Mouse (Mus musculus): Measurements from ENCODE around the gene Trpm4. TPM values are rescaled to one million over a fixed set of nuclear protein-coding genes. Genes with fewer than 3 reads are reported as not detected.

Trpm4 gene
- polyA plus RNA-seq, 1 experiment from 2014 or later, result 12.0 TPM

DNA sequence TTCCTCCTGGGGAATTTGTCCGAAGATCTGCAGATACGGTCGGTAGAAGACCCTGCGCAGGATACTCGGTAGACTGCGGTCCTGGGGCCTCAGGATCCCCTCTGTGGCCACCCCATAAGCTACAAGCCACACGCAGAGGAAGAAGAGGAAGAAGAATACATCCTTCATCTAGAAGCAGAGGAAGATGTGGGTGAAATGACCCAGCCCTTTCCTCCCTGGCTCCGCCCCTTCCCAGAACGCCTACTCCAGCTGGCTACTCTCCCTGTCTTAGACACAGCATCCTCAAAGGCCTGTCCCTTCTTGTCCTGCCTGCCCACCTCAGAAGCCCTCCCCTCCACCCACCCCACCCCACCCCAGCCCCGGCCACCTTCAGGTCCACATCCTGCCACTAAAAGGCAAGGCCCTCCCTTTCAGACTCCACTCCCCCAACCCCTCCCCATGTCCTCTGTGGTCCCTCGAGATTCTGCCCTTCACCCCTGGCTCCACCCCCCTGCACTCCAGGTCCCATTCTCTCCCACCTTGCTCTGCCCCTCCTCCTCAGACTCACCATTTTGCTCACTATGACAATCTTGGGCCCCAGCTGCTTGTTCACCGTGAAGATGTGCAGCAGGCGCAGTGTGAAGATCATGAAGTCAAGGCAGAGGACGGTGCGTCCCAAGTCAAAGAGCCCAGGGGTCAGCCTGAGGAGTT is 24.9 kb downstream of the Trpm4 start:
- Histone ChIP-seq H3K4me2 (no peak overlapping the region), H3K27ac (replicated peaks) (no peak overlapping the region), H3K36me3 (no peaks in the 10 kb centered on the region)

GRCm38 (mm10) chr7:45305275-45305674 is 28.3 kb downstream of the Trpm4 start:
- Histone ChIP-seq H3K4me3 (replicated peaks) (peak overlapping the region; percentile 25), H3K36me3 (no peaks in the 10 kb centered on the region), H3K9me3 (replicated peaks) (no peaks in the 10 kb centered on the region), H3K27ac (replicated peaks) (no peak overlapping the region), H3K9ac (replicated peaks) (0 out of 2 replicates have a peak overlapping the region, but pooled peaks have one; percentile 10), H3K27me3 (replicated peaks) (no peaks in the 10 kb centered on the region), H3K4me2 (peak overlapping the region; percentile 53), H3K4me1 (peaks cover 29% of the 10 kb centered on the region)
- ATAC-seq (ENCODE audit: low FRiP score), result peak; percentile 43; the same call in 1 of the 2 replicates
- WGBS, result 3% methylated on average over 17 of the region's 17 CpGs

More for the DNA sequence above, 24.9 kb downstream of the Trpm4 start:
- Histone ChIP-seq H3K27me3 (replicated peaks) (no peaks in the 10 kb centered on the region), H3K9me3 (replicated peaks) (no peaks in the 10 kb centered on the region), H3K9ac (replicated peaks) (0 out of 2 replicates have a peak overlapping the region, but pooled peaks have one; percentile 17), H3K4me1 (peaks cover 29% of the 10 kb centered on the region), H3K4me3 (replicated peaks) (no peak overlapping the region)
- no peak for ATAC-seq (ENCODE audit: low FRiP score)
- 73% methylated on average over 15 of the region's 15 CpGs for WGBS

- 18% methylated on average over 10 of the region's 13 CpGs for WGBS
- no peak overlapping the region for H3K27ac ChIP-seq (replicated peaks)
- H3K36me3 ChIP-seq, result no peaks in the 10 kb centered on the region
- H3K4me2 ChIP-seq, result peak overlapping the region; percentile 53
- 0 out of 2 replicates have a peak overlapping the region, but pooled peaks have one; percentile 10 for H3K9ac ChIP-seq (replicated peaks)
- no peaks in the 10 kb centered on the region for H3K27me3 ChIP-seq (replicated peaks)
- no peaks in the 10 kb centered on the region for H3K9me3 ChIP-seq (replicated peaks)
- H3K4me3 ChIP-seq (replicated peaks), result peak overlapping the region; percentile 25
- peaks cover 33% of the 10 kb centered on the region for H3K4me1 ChIP-seq
- ATAC-seq (ENCODE audit: low FRiP score), result 0 out of 2 replicates have a peak, but pooled peaks have one; percentile 19
Measured at GRCm38 (mm10) chr7:45304869-45305268, 28.7 kb downstream of the Trpm4 start.

GRCm38 (mm10) chr7:45302626-45303025 is 31.0 kb downstream of the Trpm4 start:
- no peak for ATAC-seq (ENCODE audit: low FRiP score)
- Histone ChIP-seq H3K9me3 (replicated peaks) (no peaks in the 10 kb centered on the region), H3K4me1 (peaks cover 30% of the 10 kb centered on the region), H3K4me2 (no peak overlapping the region), H3K36me3 (no peaks in the 10 kb centered on the region), H3K4me3 (replicated peaks) (no peak overlapping the region), H3K27me3 (replicated peaks) (0 out of 2 replicates have a peak, but pooled peaks cover 4% of the 10 kb centered on the region), H3K27ac (replicated peaks) (no peak overlapping the region), H3K9ac (replicated peaks) (no peak overlapping the region)
- WGBS, result 57% methylated on average over 8 of the region's 8 CpGs

GRCm38 (mm10) chr7:45300270-45300669 is 33.3 kb downstream of the Trpm4 start:
- peak overlapping the region; percentile 44 for H3K4me2 ChIP-seq

DNA sequence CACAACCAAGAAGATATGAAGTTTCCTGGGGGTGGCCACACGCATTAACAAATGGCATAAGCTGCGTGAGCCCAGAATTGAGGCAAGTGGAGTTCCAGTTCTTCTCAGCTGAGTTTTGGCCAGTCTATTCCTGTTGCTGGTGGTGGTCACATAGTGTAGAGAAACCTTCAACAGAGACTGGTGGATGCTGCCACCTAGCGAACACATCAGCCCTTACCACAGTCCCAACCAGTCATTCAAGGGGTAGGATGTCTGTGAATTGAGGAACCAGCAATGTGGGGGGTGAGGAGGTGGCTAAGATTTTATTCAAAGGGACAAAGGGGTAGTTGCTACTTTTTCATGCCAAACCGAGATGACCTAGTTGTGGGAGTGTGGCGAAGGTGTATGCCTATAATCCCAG is 33.8 kb downstream of the Trpm4 start:
- WGBS, result 23% methylated on average over 5 of the region's 5 CpGs
- Histone ChIP-seq H3K4me3 (replicated peaks) (no peak overlapping the region), H3K27ac (replicated peaks) (no peak overlapping the region), H3K36me3 (no peaks in the 10 kb centered on the region), H3K4me1 (peaks cover 22% of the 10 kb centered on the region), H3K4me2 (0 out of 2 replicates have a peak overlapping the region, but pooled peaks have one; percentile 44), H3K27me3 (replicated peaks) (0 out of 2 replicates have a peak, but pooled peaks cover 4% of the 10 kb centered on the region), H3K9me3 (replicated peaks) (no peaks in the 10 kb centered on the region), H3K9ac (replicated peaks) (no peak overlapping the region)
- peak; percentile 92 for ATAC-seq (ENCODE audit: low FRiP score)

More at GRCm38 (mm10) chr7:45300270-45300669, 33.3 kb downstream of the Trpm4 start:
- H3K36me3 ChIP-seq, result no peaks in the 10 kb centered on the region
- no peak overlapping the region for H3K4me3 ChIP-seq (replicated peaks)
- H3K4me1 ChIP-seq, result peaks cover 27% of the 10 kb centered on the region
- H3K9ac ChIP-seq (replicated peaks), result no peak overlapping the region
- 15% methylated on average over 6 of the region's 6 CpGs for WGBS
- ATAC-seq (ENCODE audit: low FRiP score), result peak; percentile 72
- H3K27me3 ChIP-seq (replicated peaks), result 0 out of 2 replicates have a peak, but pooled peaks cover 4% of the 10 kb centered on the region
- H3K27ac ChIP-seq (replicated peaks), result no peak overlapping the region
- H3K9me3 ChIP-seq (replicated peaks), result no peaks in the 10 kb centered on the region

- H3K9me3 ChIP-seq (replicated peaks), result no peaks in the 10 kb centered on the region
- peaks cover 4% of the 10 kb centered on the region; the same call in 1 of the 2 replicates for H3K27me3 ChIP-seq (replicated peaks)
- H3K9ac ChIP-seq (replicated peaks), result no peak overlapping the region
- whole genome bisulfite sequencing, result 79% methylated on average over 3 of the region's 3 CpGs
- peaks cover 10% of the 10 kb centered on the region for H3K4me1 ChIP-seq
- ATAC-seq (ENCODE audit: low FRiP score), result no peak
- H3K4me3 ChIP-seq (replicated peaks), result no peak overlapping the region
- no peaks in the 10 kb centered on the region for H3K36me3 ChIP-seq
- H3K27ac ChIP-seq (replicated peaks), result no peak overlapping the region
- no peak overlapping the region for H3K4me2 ChIP-seq
Measured at GRCm38 (mm10) chr7:45297563-45297962, 36.0 kb downstream of the Trpm4 start.

DNA sequence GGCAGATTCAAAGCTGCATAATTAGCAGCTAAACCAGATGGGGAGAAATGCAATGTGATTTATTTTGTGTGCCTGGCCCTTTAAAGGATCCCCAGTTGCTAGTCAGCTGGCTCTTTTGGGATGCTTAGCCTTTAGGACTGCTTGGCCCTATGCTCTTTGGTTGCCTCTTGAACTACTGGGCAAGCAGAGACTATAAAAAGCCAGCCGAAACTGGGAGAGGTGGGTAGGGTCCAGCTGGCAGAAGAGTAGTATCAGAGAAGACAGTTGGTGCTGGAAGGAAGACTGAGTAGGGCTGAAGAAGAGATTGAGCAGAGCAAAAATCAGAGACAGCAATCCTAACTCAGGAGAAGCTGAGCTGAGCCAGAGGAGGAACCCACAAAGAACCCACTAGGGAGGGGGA is 37.0 kb downstream of the Trpm4 start:
- 61% methylated on average over 1 of the region's 1 CpGs for whole genome bisulfite sequencing
- H3K4me1 ChIP-seq, result peaks cover 9% of the 10 kb centered on the region
- no peak for ATAC-seq (ENCODE audit: low FRiP score)

DNA sequence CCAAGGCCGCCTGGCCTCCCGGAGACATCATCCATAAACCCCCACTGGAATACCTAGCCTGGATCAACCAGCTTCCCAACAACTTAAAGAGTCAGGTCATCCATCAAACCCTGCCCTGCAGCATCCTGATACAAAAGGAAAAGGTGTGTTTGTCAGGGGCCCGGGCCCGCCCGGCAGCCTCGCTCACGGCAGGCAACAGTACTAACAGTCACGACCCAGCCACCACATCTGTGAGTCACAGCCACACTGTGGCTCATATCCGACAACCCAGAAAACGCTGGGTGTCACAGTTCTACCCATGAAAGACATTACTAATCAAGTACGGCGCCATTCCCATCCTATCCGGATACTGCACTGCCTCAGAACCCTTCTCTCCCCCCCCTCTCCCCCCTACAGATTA is 47.1 kb downstream of the Trpm4 start:
- WGBS, result 88% methylated on average over 13 of the region's 13 CpGs

More for the DNA sequence above, 37.0 kb downstream of the Trpm4 start:
- H3K9me3 ChIP-seq (replicated peaks), result no peaks in the 10 kb centered on the region
- H3K4me2 ChIP-seq, result no peak overlapping the region
- H3K27me3 ChIP-seq (replicated peaks), result peaks cover 4% of the 10 kb centered on the region; the same call in 1 of the 2 replicates
- H3K36me3 ChIP-seq, result no peaks in the 10 kb centered on the region
- H3K27ac ChIP-seq (replicated peaks), result no peak overlapping the region
- no peak overlapping the region for H3K9ac ChIP-seq (replicated peaks)
- H3K4me3 ChIP-seq (replicated peaks), result no peak overlapping the region

GRCm38 (mm10) chr7:45277136-45277760 is 56.3 kb downstream of the Trpm4 start, which contains the start of gene Slc6a21:
Slc6a21 (plus strand) TSS chr7:45277513.
- Histone ChIP-seq H3K4me2 (peak within 1 kb of the TSS; percentile 58), H3K27me3 (replicated peaks) (peaks cover 4% of the 10 kb centered on the region; the same call in 1 of the 2 replicates), H3K36me3 (no peaks in the 10 kb centered on the region), H3K4me1 (peaks cover 4% of the 10 kb centered on the region), H3K4me3 (replicated peaks) (peak within 1 kb of the TSS; percentile 35), H3K9me3 (replicated peaks) (no peaks in the 10 kb centered on the region), H3K9ac (replicated peaks) (no peak within 1 kb of the TSS), H3K27ac (replicated peaks) (no peak within 1 kb of the TSS)
- no peak for ATAC-seq (ENCODE audit: low FRiP score)
- WGBS, result 6% methylated on average over 43 of the region's 44 CpGs

More for the DNA sequence above, 47.1 kb downstream of the Trpm4 start:
- Histone ChIP-seq H3K4me2 (no peak overlapping the region), H3K4me3 (replicated peaks) (no peak overlapping the region), H3K27ac (replicated peaks) (no peak overlapping the region), H3K9me3 (replicated peaks) (no peaks in the 10 kb centered on the region), H3K9ac (replicated peaks) (no peak overlapping the region), H3K27me3 (replicated peaks) (no peaks in the 10 kb centered on the region), H3K4me1 (no peaks in the 10 kb centered on the region), H3K36me3 (no peaks in the 10 kb centered on the region)
- ATAC-seq (ENCODE audit: low FRiP score), result no peak

DNA sequence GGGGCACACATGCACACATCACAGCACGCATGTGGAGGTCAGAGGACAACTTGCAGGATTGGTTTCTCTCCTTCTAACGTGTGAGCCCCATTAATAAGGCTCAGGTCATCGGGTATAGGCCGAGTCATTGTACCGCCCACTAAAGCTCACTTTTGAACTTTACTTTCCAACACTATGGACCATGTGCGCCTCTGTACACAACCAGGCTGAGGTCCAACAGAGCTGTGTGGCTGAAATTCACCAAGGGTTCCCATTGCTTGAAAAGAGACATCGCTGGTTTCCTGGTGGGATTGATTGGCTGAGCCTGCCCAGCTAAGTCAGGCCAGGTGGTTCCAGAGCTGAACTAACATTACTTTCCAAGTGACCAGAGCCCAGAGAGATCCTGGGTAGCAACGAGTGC is 59.9 kb downstream of the Trpm4 start:
- Histone ChIP-seq H3K4me2 (no peak overlapping the region), H3K9me3 (replicated peaks) (no peaks in the 10 kb centered on the region), H3K36me3 (no peaks in the 10 kb centered on the region), H3K27me3 (replicated peaks) (0 out of 2 replicates have a peak, but pooled peaks cover 6% of the 10 kb centered on the region), H3K27ac (replicated peaks) (no peak overlapping the region), H3K4me1 (peaks cover 4% of the 10 kb centered on the region), H3K9ac (replicated peaks) (no peak overlapping the region), H3K4me3 (replicated peaks) (no peak overlapping the region)
- WGBS, result 93% methylated on average over 8 of the region's 8 CpGs
- ATAC-seq (ENCODE audit: low FRiP score), result no peak
